Mouse (Mus musculus): ENCODE measurements around the gene Phactr4. TPM values are rescaled to one million over a fixed set of nuclear protein-coding genes. Genes with fewer than 3 reads are reported as not detected.

The Phactr4 gene
- total RNA-seq, 2 experiments from 2014 or later: 10.3 to 10.6 TPM

GRCm38 (mm10) chr4:132369953-132370750, 52.1 kb downstream of the Phactr4 start:
- DNase-seq: no peak

GRCm38 (mm10) chr4:132367480-132368201, 54.6 kb downstream of the Phactr4 start:
- no peak for DNase-seq

GRCm38 (mm10) chr4:132365450-132366060, 56.7 kb downstream of the Phactr4 start:
- DNase-seq: no peak

- no peak for DNase-seq
These were observed 58.8 kb downstream of the Phactr4 start for GRCm38 (mm10) chr4:132363487-132363886.

GRCm38 (mm10) chr4:132359510-132359909, 62.8 kb downstream of the Phactr4 start:
- no peak for DNase-seq

- peak; percentile 26 for DNase-seq
These were observed 66.1 kb downstream of the Phactr4 start for GRCm38 (mm10) chr4:132356170-132356569.

GRCm38 (mm10) chr4:132355403-132355802, 66.9 kb downstream of the Phactr4 start:
- no peak for DNase-seq

- DNase-seq: no peak
These were observed 67.7 kb downstream of the Phactr4 start for GRCm38 (mm10) chr4:132354571-132354970.

GRCm38 (mm10) chr4:132353481-132353885, 68.8 kb downstream of the Phactr4 start, which contains the start of gene Rcc1:
TSS of gene Rcc1 (minus strand) at chr4:132353605.
- peak; percentile 87 for DNase-seq

GRCm38 (mm10) chr4:132352739-132353138, 69.5 kb downstream of the Phactr4 start:
- peak; percentile 13 for DNase-seq

GRCm38 (mm10) chr4:132351401-132351800, 70.9 kb downstream of the Phactr4 start:
- no peak for DNase-seq

GRCm38 (mm10) chr4:132350854-132351253, 71.4 kb downstream of the Phactr4 start:
- no peak for DNase-seq

GRCm38 (mm10) chr4:132350123-132350740, 72.1 kb downstream of the Phactr4 start:
- DNase-seq: no peak

- DNase-seq: no peak
These were observed 72.7 kb downstream of the Phactr4 start for GRCm38 (mm10) chr4:132349495-132350122.

GRCm38 (mm10) chr4:132346661-132347060, 75.6 kb downstream of the Phactr4 start:
- no peak for DNase-seq

GRCm38 (mm10) chr4:132346261-132346660, 76.0 kb downstream of the Phactr4 start:
- no peak for DNase-seq

- DNase-seq: no peak
These were observed 76.5 kb downstream of the Phactr4 start for GRCm38 (mm10) chr4:132345843-132346212.

GRCm38 (mm10) chr4:132345135-132345842, 77.0 kb downstream of the Phactr4 start:
- DNase-seq: peak; percentile 89

GRCm38 (mm10) chr4:132344403-132345134, 77.7 kb downstream of the Phactr4 start:
- DNase-seq: no peak

GRCm38 (mm10) chr4:132341451-132341850, 80.8 kb downstream of the Phactr4 start:
- no peak for DNase-seq

GRCm38 (mm10) chr4:132338943-132339342, 83.3 kb downstream of the Phactr4 start:
- peak; percentile 58 for DNase-seq
